Comparison of ENCODE assay signal across 33 mouse cellular contexts in genomic region chr13:18133646-18134045, GRCm38 (mm10).
"Had no signal": no experiment of that assay in that cellular context is flagged by ENCODE, and none has a peak within 500 bp of the region (broad histone marks: within the 10 kb centered on the region; RNA-seq: fewer than 3 reads in every experiment).

No protein-coding gene starts in this region.

- DNase-seq: heart, postnatal 10 days; heart, postnatal 14 days; heart, postnatal 36 days; heart, postnatal 4 days; kidney, adult 11 months; kidney, adult 18-20 months; kidney, adult 2 months; kidney, adult 8-10 months; kidney, adult 9 months; kidney, postnatal 10 days; kidney, postnatal 14 days; kidney, postnatal 25 days; kidney, postnatal 36 days; kidney, postnatal 4 days; layer of hippocampus, adult 9-11 months; layer of hippocampus, postnatal 36 days had no signal

- H3K9ac ChIP-seq: heart, embryonic 12.5 days; heart, embryonic 13.5 days; heart, embryonic 15.5 days; hindbrain, embryonic 12.5 days; hindbrain, embryonic 13.5 days; hindbrain, embryonic 14.5 days; hindbrain, embryonic 15.5 days; intestine, embryonic 15.5 days; kidney, embryonic 15.5 days had no signal

- H3K4me1 ChIP-seq: heart, embryonic 10.5 days; heart, embryonic 12.5 days; heart, embryonic 15.5 days; hindbrain, embryonic 15.5 days; intestine, embryonic 15.5 days; kidney, embryonic 15.5 days had no signal

- H3K4me3 ChIP-seq: heart, embryonic 10.5 days; heart, embryonic 12.5 days; heart, embryonic 13.5 days; heart, embryonic 15.5 days; hindbrain, embryonic 10.5 days; hindbrain, embryonic 12.5 days; hindbrain, embryonic 13.5 days; hindbrain, embryonic 15.5 days; intestine, embryonic 15.5 days; kidney, embryonic 15.5 days; layer of hippocampus, adult 2 months had no signal

- H3K27ac ChIP-seq: heart, embryonic 10.5 days; heart, embryonic 13.5 days; heart, embryonic 15.5 days; hindbrain, embryonic 12.5 days; hindbrain, embryonic 13.5 days; hindbrain, embryonic 14.5 days; hindbrain, embryonic 15.5 days; hindbrain, postnatal 0 days; intestine, embryonic 15.5 days; kidney, embryonic 15.5 days; kidney, postnatal 0 days; layer of hippocampus, adult 2 months had no signal

- ATAC-seq: inflammation-experienced regulatory T-cells, adult 6 months; intestine, embryonic 15.5 days; intestine, embryonic 16.5 days; intestine, postnatal 0 days had no signal

- H3K4me2 ChIP-seq: heart, embryonic 12.5 days; heart, embryonic 13.5 days; heart, embryonic 15.5 days; hindbrain, embryonic 12.5 days; hindbrain, embryonic 13.5 days; hindbrain, embryonic 14.5 days; hindbrain, embryonic 15.5 days; intestine, embryonic 15.5 days; kidney, embryonic 15.5 days had no signal

- H3K36me3 ChIP-seq: heart, embryonic 10.5 days; heart, embryonic 12.5 days; heart, embryonic 13.5 days; heart, embryonic 15.5 days; hindbrain, embryonic 10.5 days; hindbrain, embryonic 12.5 days; hindbrain, embryonic 13.5 days; hindbrain, embryonic 15.5 days; intestine, embryonic 15.5 days; kidney, embryonic 15.5 days had no signal

- H3K27me3 ChIP-seq: heart, embryonic 12.5 days; heart, embryonic 13.5 days; heart, embryonic 15.5 days; hindbrain, embryonic 12.5 days; hindbrain, embryonic 13.5 days; hindbrain, embryonic 15.5 days; intestine, embryonic 15.5 days; kidney, embryonic 15.5 days had no signal

- H3K9me3 ChIP-seq: heart, embryonic 10.5 days; heart, embryonic 12.5 days; heart, embryonic 13.5 days; heart, embryonic 15.5 days; hindbrain, embryonic 10.5 days; hindbrain, embryonic 12.5 days; hindbrain, embryonic 13.5 days; hindbrain, embryonic 15.5 days; intestine, embryonic 15.5 days; kidney, embryonic 15.5 days had no signal
